ENCODE assay signal across 8 mouse cellular contexts in the genomic region with DNA sequence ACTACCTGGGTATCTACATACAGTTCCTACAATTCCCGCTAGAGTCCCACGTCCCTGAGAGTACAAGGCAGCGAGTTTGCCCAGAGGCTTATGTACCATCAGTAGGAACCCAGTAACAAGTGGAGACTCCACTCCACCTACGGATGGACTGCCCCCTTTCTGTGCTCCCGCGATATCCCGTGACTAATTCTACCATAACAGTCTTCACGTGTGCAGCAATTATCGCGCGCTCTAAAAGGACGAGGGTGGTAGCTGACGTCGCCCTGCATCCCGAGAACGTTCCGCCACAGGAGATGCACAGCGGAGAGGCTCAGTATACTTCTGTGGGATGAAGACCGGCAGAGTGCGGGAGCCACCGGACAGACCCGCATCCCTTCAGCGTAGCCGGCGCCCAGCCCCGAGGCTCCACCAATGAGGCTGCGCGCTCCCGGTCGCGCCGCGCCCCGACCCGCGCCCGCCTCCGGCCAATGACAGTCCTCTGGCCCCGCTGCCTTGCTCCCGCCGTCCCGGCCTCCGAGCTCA. TPM values are rescaled to one million over a fixed set of nuclear protein-coding genes. Genes with fewer than 3 reads are reported as not detected.
DNase-seq lines count a peak whose midpoint lies in the region; ATAC-seq and TF ChIP-seq lines count a peak whose summit lies in the region.

No protein-coding gene starts in this region.

- peak; percentile 71 for TF ChIP-seq CTCF in layer of hippocampus, adult 2 months (conservative IDR thresholded peaks at IDR 0.05)

- DNase-seq in adrenal gland, adult 2 months, result peak; percentile 83
- DNase-seq in cerebellum, postnatal 14 days, result peak; percentile 81 to 86
- peak; percentile 46 to 59 for DNase-seq in frontal cortex, adult 2 months (ENCODE audit: extremely low spot score in 1 of 2, low spot score in 1 of 2)
- peak; percentile 40 to 55 for DNase-seq in layer of hippocampus, adult 2 months (ENCODE audit: low spot score in 2 of 2)
- DNase-seq in lung, adult 18-20 months, result peak; percentile 9 to 24
- peak; percentile 49 for DNase-seq in ovary, postnatal 14 days (ENCODE audit: low spot score)
- DNase-seq in urinary bladder, postnatal 36 days (ENCODE audit: low spot score in 2 of 2), result peak; percentile 32 to 35

- peak; percentile 90 to 93 for ATAC-seq in hematopoietic stem cell, adult 5-6 weeks (replicated peaks in 1 of 2; ENCODE audit: insufficient read depth in 1 of 2, low FRiP score in 2 of 2, low TSS enrichment in 1 of 2, low read depth in 1 of 2, poor library complexity in 2 of 2, severe bottlenecking in 2 of 2)

- peak overlapping the region; percentile 88 for H3K4me3 ChIP-seq in layer of hippocampus, adult 2 months

- peak overlapping the region; percentile 88 for H3K27ac ChIP-seq in layer of hippocampus, adult 2 months

RNA-seq across cellular contexts. Expression of a gene that starts 0.6 kb away (rescaled TPM):
- total RNA-seq in adrenal gland, adult 2 months (2021), result 1 to 10 TPM; 2.7 to 5.3 TPM
- polyA plus RNA-seq in adrenal gland, adult 2 months (2012; rRNA removed), result 0.36 TPM in 2 replicates
- polyA plus RNA-seq in frontal cortex, adult 2 months (2012; rRNA removed), result 4.2 and 5.1 TPM in 2 replicates
- total RNA-seq in hematopoietic stem cell, adult 5-6 weeks (2017), result 6.1 and 6.3 TPM in 2 replicates
- 1 to 10 TPM; 7.9 to 9.9 TPM for total RNA-seq in layer of hippocampus, adult 2 months (2021)

Comparison
In these comparisons a context has a peak if more than half of its experiments do, and no peak if none do; other contexts are left out.
1. Peak in every context shown above with its lines: DNase-seq, ATAC-seq, H3K4me3 ChIP-seq and H3K27ac ChIP-seq.
2. DNase-seq: peak in every context shown above with its lines; median percentile 84 in cerebellum, postnatal 14 days; 83 in adrenal gland, adult 2 months; 52 in frontal cortex, adult 2 months; 49 in ovary, postnatal 14 days; 48 in layer of hippocampus, adult 2 months; 34 in urinary bladder, postnatal 36 days; 16 in lung, adult 18-20 months.